Mouse (Mus musculus): Measurements from ENCODE around the gene Zic2. TPM values are rescaled to one million over a fixed set of nuclear protein-coding genes. Genes with fewer than 3 reads are reported as not detected.

Gene Zic2
- not detected in 2 replicates for polyA plus RNA-seq (2014; fragmentation: Nextera tagmentation; extraction: Ambion mirVana)

DNA sequence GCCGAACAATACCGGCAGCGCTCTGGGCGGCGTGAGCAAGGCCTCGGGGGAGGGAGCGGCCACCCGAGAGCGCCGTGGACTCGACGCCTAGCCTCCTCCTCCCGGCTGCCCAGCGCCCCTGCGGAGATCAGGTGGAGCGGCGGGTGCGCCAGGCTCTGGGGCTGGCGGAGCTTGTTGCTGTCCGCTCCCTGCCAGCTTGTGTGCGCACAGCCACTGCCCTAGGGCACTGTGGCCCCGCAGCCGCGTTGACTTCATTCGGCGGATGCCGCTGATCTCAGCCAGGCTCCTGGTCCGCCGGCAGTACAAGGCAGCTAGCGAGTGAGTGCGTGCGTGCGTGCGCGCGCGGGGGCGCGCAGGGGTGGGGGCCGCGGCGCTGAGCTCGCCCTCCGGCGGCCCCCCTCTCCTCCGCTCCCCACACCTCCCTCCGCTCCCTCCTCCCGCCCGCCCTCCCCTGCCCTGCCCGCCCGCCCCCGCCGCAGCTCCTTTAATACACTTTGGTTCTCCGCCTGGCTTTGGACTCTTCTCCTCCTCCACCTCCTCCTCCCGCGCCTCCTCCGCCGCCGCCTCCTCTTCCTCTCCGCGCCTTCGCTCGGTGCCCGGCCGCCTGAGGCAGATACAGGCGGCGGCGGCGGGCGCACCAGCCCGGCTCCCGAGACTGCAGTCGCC, at the start of gene Zic2:
Gene Zic2, plus strand, starts transcription at position 545 of the 666 bp plus-strand sequence.
- 0% methylated on average over 38 of the region's 73 CpGs for WGBS
- Histone ChIP-seq H3K4me2 (ENCODE audit: low read length) (peak within 1 kb of the TSS; percentile 79), H3K4me3 (ENCODE audit: control insufficient read depth in 1 of 2, insufficient read depth in 1 of 2, low read depth in 1 of 2, low read length in 2 of 2) (peak within 1 kb of the TSS; percentile 41 to 50), H3K36me3 (ENCODE audit: control insufficient read depth, insufficient read depth, low read length) (no peaks in the 10 kb centered on the region), H3K4me1 (ENCODE audit: control insufficient read depth in 2 of 2, insufficient read depth in 2 of 2, low read length in 2 of 2) (peaks cover 6 to 18% of the 10 kb centered on the region in 2 experiments; a peak in 3 of 4 replicates), H3K9me3 (ENCODE audit: control insufficient read depth, low read length) (no peaks in the 10 kb centered on the region), H3K27ac (replicated peaks in 1 of 2; ENCODE audit: control insufficient read depth in 1 of 2, insufficient read depth in 1 of 2, low read depth in 2 of 2, low read length in 2 of 2) (no peak within 1 kb of the TSS), H3K9ac (ENCODE audit: low read length) (peak within 1 kb of the TSS; percentile 41; the same call in 1 of the 2 replicates), H3K27me3 (ENCODE audit: control insufficient read depth, insufficient read depth, low read length) (peaks cover 94% of the 10 kb centered on the region)
- ATAC-seq (ENCODE audit: insufficient number of reproducible peaks, insufficient read depth, low FRiP score, low read depth), result peak; percentile 28; the same call in 1 of the 2 replicates

DNA sequence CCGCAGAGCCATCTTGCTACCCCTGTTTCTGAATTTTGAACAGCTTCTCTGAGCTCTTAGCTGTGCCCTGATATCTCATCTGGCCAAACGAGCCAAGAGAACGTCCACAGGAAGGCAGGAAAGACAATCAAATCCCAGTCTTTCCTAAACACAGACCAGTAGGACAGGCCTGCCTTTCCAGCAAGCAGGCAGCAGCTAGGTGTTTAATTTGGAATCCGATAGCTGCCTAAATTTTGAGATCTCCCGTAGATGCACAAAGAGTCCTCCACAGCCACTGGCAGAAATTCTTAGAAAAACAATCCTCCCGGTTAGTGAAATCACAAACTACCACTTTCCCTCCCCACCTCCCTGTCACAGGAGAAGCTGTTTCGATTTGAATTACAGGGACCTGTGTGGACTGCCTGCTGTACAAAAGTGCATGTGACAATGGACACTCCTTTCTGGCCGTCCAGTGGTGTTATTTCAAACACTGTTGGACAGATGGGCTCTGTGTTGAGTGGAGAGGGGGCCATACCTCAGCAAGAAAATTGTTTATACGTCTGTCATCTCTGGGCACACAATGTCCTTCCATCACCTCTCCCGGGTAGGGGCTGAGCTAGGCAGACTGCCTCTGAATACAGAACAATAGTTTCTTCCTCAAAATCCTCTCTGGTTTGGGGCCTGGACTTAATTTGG, 48.6 kb upstream of the Zic2 start:
- no peaks in the 10 kb centered on the region for H3K9me3 ChIP-seq (ENCODE audit: control insufficient read depth, low read length)
- no peaks in the 10 kb centered on the region for H3K4me1 ChIP-seq (ENCODE audit: control insufficient read depth in 2 of 2, insufficient read depth in 2 of 2, low read length in 2 of 2)
- no peak overlapping the region for H3K4me3 ChIP-seq (ENCODE audit: control insufficient read depth in 1 of 2, insufficient read depth in 1 of 2, low read depth in 1 of 2, low read length in 2 of 2)
- H3K27ac ChIP-seq (replicated peaks in 1 of 2; ENCODE audit: control insufficient read depth in 1 of 2, insufficient read depth in 1 of 2, low read depth in 2 of 2, low read length in 2 of 2), result no peak overlapping the region
- no peak overlapping the region for H3K4me2 ChIP-seq (ENCODE audit: low read length)
- ATAC-seq (ENCODE audit: insufficient number of reproducible peaks, insufficient read depth, low FRiP score, low read depth), result no peak
- H3K36me3 ChIP-seq (ENCODE audit: control insufficient read depth, insufficient read depth, low read length), result no peaks in the 10 kb centered on the region
- H3K27me3 ChIP-seq (ENCODE audit: control insufficient read depth, insufficient read depth, low read length), result no peaks in the 10 kb centered on the region
- H3K9ac ChIP-seq (ENCODE audit: low read length), result no peak overlapping the region
- 56% methylated on average over 10 of the region's 10 CpGs for WGBS

DNA sequence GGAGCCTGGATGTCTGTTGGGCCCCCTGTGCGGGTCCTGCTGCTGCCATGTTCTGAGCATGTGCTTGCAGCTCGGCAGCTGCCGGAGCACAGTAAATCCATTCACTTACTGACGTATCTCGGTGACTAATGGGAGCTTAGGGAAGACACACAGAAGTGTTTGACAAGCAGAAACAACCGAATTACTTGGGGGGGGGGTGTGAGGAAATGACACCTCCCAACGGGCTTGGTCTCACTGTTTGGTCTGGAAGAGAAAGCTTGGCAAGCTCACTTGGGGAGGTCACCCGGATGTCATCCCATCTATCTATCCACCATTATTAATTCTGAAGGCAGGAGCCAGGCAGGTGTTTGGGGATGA, 48.1 kb upstream of the Zic2 start:
- Histone ChIP-seq H3K27me3 (ENCODE audit: control insufficient read depth, insufficient read depth, low read length) (no peaks in the 10 kb centered on the region), H3K9me3 (ENCODE audit: control insufficient read depth, low read length) (no peaks in the 10 kb centered on the region), H3K27ac (replicated peaks in 1 of 2; ENCODE audit: control insufficient read depth in 1 of 2, insufficient read depth in 1 of 2, low read depth in 2 of 2, low read length in 2 of 2) (no peak overlapping the region), H3K4me2 (ENCODE audit: low read length) (no peak overlapping the region), H3K4me3 (ENCODE audit: control insufficient read depth in 1 of 2, insufficient read depth in 1 of 2, low read depth in 1 of 2, low read length in 2 of 2) (no peak overlapping the region), H3K4me1 (ENCODE audit: control insufficient read depth in 2 of 2, insufficient read depth in 2 of 2, low read length in 2 of 2) (no peaks in the 10 kb centered on the region), H3K36me3 (ENCODE audit: control insufficient read depth, insufficient read depth, low read length) (no peaks in the 10 kb centered on the region), H3K9ac (ENCODE audit: low read length) (no peak overlapping the region)
- no peak for ATAC-seq (ENCODE audit: insufficient number of reproducible peaks, insufficient read depth, low FRiP score, low read depth)
- WGBS, result 74% methylated on average over 8 of the region's 8 CpGs

DNA sequence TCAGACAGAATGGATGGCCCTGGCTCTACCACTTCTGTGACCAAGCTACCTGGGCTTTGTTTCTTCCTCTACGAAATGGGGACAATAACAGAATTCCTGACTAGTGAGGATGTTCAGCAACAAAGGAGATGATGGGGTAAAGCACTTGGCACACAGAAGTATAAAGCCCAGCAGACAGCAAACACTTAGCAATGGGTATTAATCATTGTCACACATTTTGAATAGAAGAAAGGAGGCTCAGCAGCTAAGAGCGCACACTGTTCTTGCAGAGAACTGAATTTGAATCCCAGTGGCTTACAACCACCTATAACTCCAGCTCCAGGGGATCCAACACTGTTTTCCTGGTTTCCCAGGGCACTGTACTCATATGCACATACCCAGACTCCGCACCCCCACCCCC, 47.6 kb upstream of the Zic2 start:
- no peaks in the 10 kb centered on the region for H3K4me1 ChIP-seq (ENCODE audit: control insufficient read depth in 2 of 2, insufficient read depth in 2 of 2, low read length in 2 of 2)
- no peak overlapping the region for H3K4me3 ChIP-seq (ENCODE audit: control insufficient read depth in 1 of 2, insufficient read depth in 1 of 2, low read depth in 1 of 2, low read length in 2 of 2)
- H3K27me3 ChIP-seq (ENCODE audit: control insufficient read depth, insufficient read depth, low read length), result no peaks in the 10 kb centered on the region
- no peak overlapping the region for H3K27ac ChIP-seq (replicated peaks in 1 of 2; ENCODE audit: control insufficient read depth in 1 of 2, insufficient read depth in 1 of 2, low read depth in 2 of 2, low read length in 2 of 2)
- no peaks in the 10 kb centered on the region for H3K9me3 ChIP-seq (ENCODE audit: control insufficient read depth, low read length)
- ATAC-seq (ENCODE audit: insufficient number of reproducible peaks, insufficient read depth, low FRiP score, low read depth), result no peak
- H3K36me3 ChIP-seq (ENCODE audit: control insufficient read depth, insufficient read depth, low read length), result no peaks in the 10 kb centered on the region
- no peak overlapping the region for H3K4me2 ChIP-seq (ENCODE audit: low read length)
- H3K9ac ChIP-seq (ENCODE audit: low read length), result no peak overlapping the region
- 87% methylated on average over 3 of the region's 3 CpGs for WGBS

DNA sequence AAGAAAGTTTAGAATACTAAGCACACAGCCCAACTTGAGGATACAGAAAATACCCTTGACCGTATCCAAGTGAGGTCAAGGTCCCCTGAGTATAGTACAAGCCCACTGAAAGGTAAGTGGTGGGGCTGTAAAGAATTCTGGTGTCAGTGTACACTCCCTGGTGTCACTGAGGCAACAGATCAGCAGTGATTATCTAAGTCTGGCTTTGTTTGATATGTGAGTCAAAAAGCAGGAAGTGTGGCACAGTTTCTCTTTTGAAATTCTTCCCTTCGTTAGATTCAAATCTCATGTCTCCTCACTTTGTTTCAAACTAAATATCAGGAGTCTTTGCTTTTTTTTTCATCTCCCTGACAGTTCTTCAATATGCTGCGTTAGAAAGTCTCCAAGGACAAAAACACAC, 42.7 kb upstream of the Zic2 start:
- Histone ChIP-seq H3K27ac (replicated peaks in 1 of 2; ENCODE audit: control insufficient read depth in 1 of 2, insufficient read depth in 1 of 2, low read depth in 2 of 2, low read length in 2 of 2) (no peak overlapping the region), H3K4me1 (ENCODE audit: control insufficient read depth in 2 of 2, insufficient read depth in 2 of 2, low read length in 2 of 2) (no peaks in the 10 kb centered on the region), H3K9ac (ENCODE audit: low read length) (no peak overlapping the region), H3K4me2 (ENCODE audit: low read length) (no peak overlapping the region), H3K27me3 (ENCODE audit: control insufficient read depth, insufficient read depth, low read length) (no peaks in the 10 kb centered on the region), H3K36me3 (ENCODE audit: control insufficient read depth, insufficient read depth, low read length) (no peaks in the 10 kb centered on the region), H3K4me3 (ENCODE audit: control insufficient read depth in 1 of 2, insufficient read depth in 1 of 2, low read depth in 1 of 2, low read length in 2 of 2) (no peak overlapping the region), H3K9me3 (ENCODE audit: control insufficient read depth, low read length) (no peaks in the 10 kb centered on the region)
- WGBS, result 67% methylated on average over 3 of the region's 3 CpGs
- no peak for ATAC-seq (ENCODE audit: insufficient number of reproducible peaks, insufficient read depth, low FRiP score, low read depth)

DNA sequence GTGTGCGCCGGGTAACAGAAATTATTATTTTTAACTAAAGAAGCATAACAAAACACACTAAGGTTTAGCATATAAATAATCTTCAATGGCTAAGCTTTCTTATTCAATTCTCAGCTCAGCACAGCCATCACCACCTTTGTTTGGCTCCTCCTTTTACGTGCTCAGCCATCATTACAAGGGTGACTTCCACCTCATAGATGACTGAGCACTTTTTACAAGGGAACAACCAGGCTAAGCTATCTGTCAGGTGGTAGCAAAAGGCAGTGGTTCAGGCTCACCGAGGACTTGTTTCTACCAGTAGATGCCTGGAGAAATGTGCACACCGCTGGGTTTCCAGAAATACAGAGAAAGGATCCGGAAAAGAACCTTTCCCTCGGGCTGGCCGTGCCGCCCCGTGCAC, 41.2 kb upstream of the Zic2 start:
- Histone ChIP-seq H3K27me3 (ENCODE audit: control insufficient read depth, insufficient read depth, low read length) (no peaks in the 10 kb centered on the region), H3K9me3 (ENCODE audit: control insufficient read depth, low read length) (no peaks in the 10 kb centered on the region), H3K36me3 (ENCODE audit: control insufficient read depth, insufficient read depth, low read length) (no peaks in the 10 kb centered on the region), H3K4me1 (ENCODE audit: control insufficient read depth in 2 of 2, insufficient read depth in 2 of 2, low read length in 2 of 2) (no peaks in the 10 kb centered on the region), H3K9ac (ENCODE audit: low read length) (no peak overlapping the region), H3K4me2 (ENCODE audit: low read length) (no peak overlapping the region), H3K4me3 (ENCODE audit: control insufficient read depth in 1 of 2, insufficient read depth in 1 of 2, low read depth in 1 of 2, low read length in 2 of 2) (no peak overlapping the region), H3K27ac (replicated peaks in 1 of 2; ENCODE audit: control insufficient read depth in 1 of 2, insufficient read depth in 1 of 2, low read depth in 2 of 2, low read length in 2 of 2) (no peak overlapping the region)
- ATAC-seq (ENCODE audit: insufficient number of reproducible peaks, insufficient read depth, low FRiP score, low read depth), result no peak
- WGBS, result 86% methylated on average over 10 of the region's 10 CpGs

DNA sequence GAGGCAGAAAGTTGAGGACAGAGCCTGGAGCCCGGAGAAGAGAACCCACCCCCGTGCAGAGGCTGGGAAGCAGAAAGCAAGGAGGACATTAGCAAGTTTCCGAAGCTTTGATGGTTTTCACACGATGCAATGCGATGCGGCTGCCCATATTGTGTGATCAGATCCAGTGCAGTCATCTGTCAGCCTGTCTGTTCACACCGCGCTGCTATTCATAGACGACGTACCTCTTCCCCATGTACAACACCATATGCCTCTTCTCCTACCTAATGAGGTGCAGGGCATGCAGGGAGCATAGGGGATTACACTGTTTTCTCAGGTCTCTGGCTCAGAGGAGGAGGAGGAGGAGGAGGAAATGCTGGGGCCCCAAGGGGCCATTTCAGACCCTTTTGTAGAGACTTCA, 38.4 kb upstream of the Zic2 start:
- Histone ChIP-seq H3K36me3 (ENCODE audit: control insufficient read depth, insufficient read depth, low read length) (no peaks in the 10 kb centered on the region), H3K27me3 (ENCODE audit: control insufficient read depth, insufficient read depth, low read length) (no peaks in the 10 kb centered on the region), H3K4me2 (ENCODE audit: low read length) (peak overlapping the region; percentile 26; the same call in 1 of the 2 replicates), H3K9me3 (ENCODE audit: control insufficient read depth, low read length) (no peaks in the 10 kb centered on the region), H3K9ac (ENCODE audit: low read length) (no peak overlapping the region), H3K4me1 (ENCODE audit: control insufficient read depth in 2 of 2, insufficient read depth in 2 of 2, low read length in 2 of 2) (no peaks in the 10 kb centered on the region), H3K27ac (replicated peaks in 1 of 2; ENCODE audit: control insufficient read depth in 1 of 2, insufficient read depth in 1 of 2, low read depth in 2 of 2, low read length in 2 of 2) (no peak overlapping the region), H3K4me3 (ENCODE audit: control insufficient read depth in 1 of 2, insufficient read depth in 1 of 2, low read depth in 1 of 2, low read length in 2 of 2) (no peak overlapping the region)
- 31% methylated on average over 10 of the region's 10 CpGs for WGBS
- ATAC-seq (ENCODE audit: insufficient number of reproducible peaks, insufficient read depth, low FRiP score, low read depth), result no peak

Data from heart, embryonic 14.5 days (tissue).